Mouse (Mus musculus) CH12.LX (cell line): ENCODE measurements at regions not wholly inside any gene's neighbourhood (a gene's known extent, or its start where the extent isn't known, plus 50 kb on each side); places are given as distances from the start of the nearest gene placed in this dataset.

Experiments
- CHD2 ChIP-seq: IDR thresholded peaks from 2 replicates; pipeline ENCODE4 v1.6.1; 2011; ENCODE audit warnings: low read length, improper control_type of control experiment
- ELF1 ChIP-seq: IDR thresholded peaks from 2 replicates; pipeline ENCODE4 v1.6.1; 2014; ENCODE audit warnings: low read depth, mild to moderate bottlenecking, inconsistent platforms, low read length, improper control_type of control experiment
- PAX5 ChIP-seq: IDR thresholded peaks from 2 replicates; pipeline ENCODE4 v1.6.1; 2012; ENCODE audit warnings: low read length, inconsistent platforms, mixed read lengths
- POLR2A ChIP-seq: IDR thresholded peaks from 2 replicates; pipeline ENCODE4 v1.6.1; 2011; ENCODE audit warnings: low read depth, mild to moderate bottlenecking, improper control_type of control experiment, low read length
- SIN3A ChIP-seq: IDR thresholded peaks from 2 replicates; pipeline ENCODE4 v1.6.1; 2012; ENCODE audit warnings: low read length, improper control_type of control experiment, inconsistent platforms
- TCF12 ChIP-seq: IDR thresholded peaks from 2 replicates; pipeline ENCODE4 v1.6.1; 2014; ENCODE audit warnings: low read depth, mild to moderate bottlenecking, inconsistent platforms, low read length, improper control_type of control experiment

GRCm38 (mm10) chr12:29100042-29100570 lies 348.5 kb downstream of the Eipr1 start:
- TF ChIP-seq TCF12, result no peak
- no peak for TF ChIP-seq ELF1
- TF ChIP-seq SIN3A, result no peak
- no peak for TF ChIP-seq CHD2
- TF ChIP-seq POLR2A, result no peak
- no peak for TF ChIP-seq PAX5
